Mouse (Mus musculus) intestine, embryonic 16.5 days (tissue): ENCODE measurements at regions not wholly inside any gene's neighbourhood (a gene's known extent, or its start where the extent isn't known, plus 50 kb on each side); places are given as distances from the start of the nearest gene placed in this dataset.
"Not testable (repeated sequence)": the region's sequence is repeated elsewhere in the genome, so short reads cannot be mapped to it uniquely, and the experiment has no call there.

ENCODE experiments used
- ATAC-seq: fragments of 200-750 bp; cut with Nextera tagmentation; 2 replicates; pipeline ENCODE4 v1.8.0; 2017; ENCODE audit warnings: moderate TSS enrichment, moderate library complexity
- H3K27ac ChIP-seq: fragments of 300-500 bp; sonication (generic); 2 replicates; pipeline ENCODE4 v1.5.1; 2014; ENCODE audit warnings: mild to moderate bottlenecking, low read length
- H3K27me3 ChIP-seq: fragments of 300-500 bp; sonication (generic); replicated peaks from 2 replicates; pipeline ENCODE4 v1.6.1; 2014; ENCODE audit warnings: low read length, control low read depth, mixed read lengths; ENCODE audit not compliant: control insufficient read depth, insufficient read depth
- H3K36me3 ChIP-seq: fragments of 300-500 bp; sonication (generic); 2 replicates; pipeline ENCODE4 v1.6.1; 2014; ENCODE audit warnings: low read length, control low read depth; ENCODE audit not compliant: control insufficient read depth, insufficient read depth
- H3K4me1 ChIP-seq: fragments of 300-500 bp; sonication (generic); 2 replicates; pipeline ENCODE4 v1.6.1; 2014; ENCODE audit warnings: low read length, control low read depth, mixed read lengths; ENCODE audit not compliant: control insufficient read depth, insufficient read depth
- H3K4me2 ChIP-seq: fragments of 300-500 bp; sonication (generic); 2 replicates; pipeline ENCODE4 v1.6.1; 2014; ENCODE audit warnings: low read depth, low read length, control low read depth
- H3K4me3 ChIP-seq: fragments of 300-500 bp; sonication (generic); 2 replicates; pipeline ENCODE4 v1.5.1; 2014; ENCODE audit warnings: mild to moderate bottlenecking, low read length
- H3K9ac ChIP-seq: fragments of 300-500 bp; sonication (generic); 2 replicates; pipeline ENCODE4 v1.6.1; 2014; ENCODE audit warnings: low read depth, low read length
- H3K9me3 ChIP-seq: fragments of 300-500 bp; sonication (generic); 2 replicates; pipeline ENCODE4 v1.6.1; 2016; ENCODE audit warnings: low read length, control low read depth; ENCODE audit not compliant: control insufficient read depth
- WGBS: fragments of 180-500 bp; shearing (Covaris S2); extraction: QIAGEN DNeasy Blood & Tissue Kit; methylation state at CpG from one replicate; pipeline ENCODE4 v1.1.7; 2014; 5-methylcytosine and 5-hydroxymethylcytosine counted together

GRCm38 (mm10) chr3:137263907-137264306, 77.0 kb upstream of the Emcn start:
- no peak overlapping the region for H3K27ac ChIP-seq
- H3K9ac ChIP-seq = no peak overlapping the region
- no peaks in the 10 kb centered on the region for H3K9me3 ChIP-seq
- H3K4me1 ChIP-seq = no peaks in the 10 kb centered on the region
- H3K4me2 ChIP-seq = no peak overlapping the region
- H3K36me3 ChIP-seq = no peaks in the 10 kb centered on the region
- no peak for ATAC-seq
- H3K27me3 ChIP-seq = no peaks in the 10 kb centered on the region
- no peak overlapping the region for H3K4me3 ChIP-seq
- WGBS = 95% methylated on average over 4 of the region's 4 CpGs

- ATAC-seq = no peak
- Histone ChIP-seq H3K4me2 (no peak overlapping the region), H3K36me3 (no peaks in the 10 kb centered on the region), H3K9me3 (no peaks in the 10 kb centered on the region), H3K9ac (no peak overlapping the region), H3K27me3 (no peaks in the 10 kb centered on the region), H3K4me3 (no peak overlapping the region), H3K4me1 (no peaks in the 10 kb centered on the region), H3K27ac (no peak overlapping the region)
- 82% methylated on average over 1 of the region's 1 CpGs for WGBS
Observed at GRCm38 (mm10) chr3:137267752-137268151, 73.1 kb upstream of the Emcn start.

GRCm38 (mm10) chr3:137275444-137275843, 65.4 kb upstream of the Emcn start:
- Histone ChIP-seq H3K4me2 (no peak overlapping the region), H3K36me3 (no peaks in the 10 kb centered on the region), H3K27ac (no peak overlapping the region), H3K27me3 (no peaks in the 10 kb centered on the region), H3K9me3 (no peaks in the 10 kb centered on the region), H3K4me1 (no peaks in the 10 kb centered on the region), H3K4me3 (no peak overlapping the region), H3K9ac (no peak overlapping the region)
- 60% methylated on average over 8 of the region's 8 CpGs for WGBS
- ATAC-seq = peak; percentile 44; the same call in 1 of the 2 replicates

DNA sequence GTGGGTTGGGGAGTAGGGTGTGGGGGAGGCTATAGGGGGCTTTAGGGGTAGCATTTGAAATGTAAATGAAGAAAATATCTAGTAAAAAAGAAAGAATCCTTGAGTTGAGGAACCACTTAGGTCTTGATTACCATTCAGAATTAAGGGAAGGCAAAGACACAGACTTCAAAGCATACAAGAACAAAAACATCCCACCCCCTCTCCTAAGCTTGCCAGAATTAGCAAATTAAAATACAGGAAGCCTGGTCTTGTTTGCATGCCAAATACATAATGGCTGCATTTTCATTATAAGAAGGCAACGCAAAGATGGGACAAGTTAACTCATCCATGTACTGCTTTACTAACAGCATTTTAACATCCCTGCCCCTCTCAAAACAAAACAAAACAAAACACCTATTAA, 61.6 kb upstream of the Emcn start:
- Histone ChIP-seq H3K4me2 (no peak overlapping the region), H3K9me3 (no peaks in the 10 kb centered on the region), H3K36me3 (no peaks in the 10 kb centered on the region), H3K4me3 (no peak overlapping the region), H3K9ac (no peak overlapping the region), H3K27me3 (no peaks in the 10 kb centered on the region), H3K4me1 (no peaks in the 10 kb centered on the region), H3K27ac (no peak overlapping the region)
- no peak for ATAC-seq
- WGBS = 79% methylated on average over 1 of the region's 1 CpGs

DNA sequence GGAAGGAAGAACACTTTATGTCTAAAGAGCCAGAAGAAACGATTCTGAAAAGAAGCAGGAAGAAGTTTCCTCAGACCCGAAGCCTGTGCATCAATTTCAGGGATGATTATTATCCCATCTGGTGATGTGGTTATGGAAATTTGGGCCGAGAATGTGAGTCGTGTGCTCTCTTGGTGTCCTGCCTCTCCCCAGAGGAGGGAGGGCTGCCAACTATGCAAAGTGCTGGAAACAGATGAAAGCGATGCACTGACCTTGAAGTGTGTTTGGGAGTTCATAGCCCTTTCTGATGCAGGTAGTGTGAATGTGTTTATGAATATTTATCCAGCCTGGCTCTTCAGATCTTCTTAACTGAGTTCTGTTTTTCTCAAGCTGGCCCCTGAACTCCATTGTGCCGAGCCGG, 59.8 kb upstream of the Emcn start:
- H3K4me1 ChIP-seq = no peaks in the 10 kb centered on the region
- H3K4me2 ChIP-seq = no peak overlapping the region
- H3K9ac ChIP-seq = no peak overlapping the region
- H3K27me3 ChIP-seq = no peaks in the 10 kb centered on the region
- H3K27ac ChIP-seq = no peak overlapping the region
- no peak overlapping the region for H3K4me3 ChIP-seq
- no peaks in the 10 kb centered on the region for H3K36me3 ChIP-seq
- ATAC-seq = no peak
- WGBS = 84% methylated on average over 7 of the region's 7 CpGs
- no peaks in the 10 kb centered on the region for H3K9me3 ChIP-seq

- H3K27ac ChIP-seq, H3K36me3 ChIP-seq, H3K9me3 ChIP-seq, H3K4me1 ChIP-seq, H3K9ac ChIP-seq, H3K4me2 ChIP-seq, H3K27me3 ChIP-seq, H3K4me3 ChIP-seq, ATAC-seq: not testable (repeated sequence)
- 94% methylated on average over 11 of the region's 11 CpGs for WGBS
Observed at GRCm38 (mm10) chr3:137287558-137287957, 53.3 kb upstream of the Emcn start.

- no peaks in the 10 kb centered on the region for H3K9me3 ChIP-seq
- no peaks in the 10 kb centered on the region for H3K4me1 ChIP-seq
- no peak overlapping the region for H3K4me2 ChIP-seq
- H3K27me3 ChIP-seq = no peaks in the 10 kb centered on the region
- 81% methylated on average over 7 of the region's 7 CpGs for WGBS
- no peaks in the 10 kb centered on the region for H3K36me3 ChIP-seq
- H3K27ac ChIP-seq = no peak overlapping the region
- no peak for ATAC-seq
- H3K4me3 ChIP-seq = no peak overlapping the region
- H3K9ac ChIP-seq = no peak overlapping the region
Observed at GRCm38 (mm10) chr3:137288301-137288942, 52.4 kb upstream of the Emcn start.

GRCm38 (mm10) chr3:137288943-137289682, 51.8 kb upstream of the Emcn start:
- ATAC-seq = no peak
- Histone ChIP-seq H3K36me3 (no peaks in the 10 kb centered on the region), H3K9ac (no peak overlapping the region), H3K4me3 (no peak overlapping the region), H3K27me3 (no peaks in the 10 kb centered on the region), H3K27ac (no peak overlapping the region), H3K4me1 (no peaks in the 10 kb centered on the region), H3K4me2 (no peak overlapping the region), H3K9me3 (no peaks in the 10 kb centered on the region)
- 77% methylated on average over 2 of the region's 2 CpGs for WGBS

DNA sequence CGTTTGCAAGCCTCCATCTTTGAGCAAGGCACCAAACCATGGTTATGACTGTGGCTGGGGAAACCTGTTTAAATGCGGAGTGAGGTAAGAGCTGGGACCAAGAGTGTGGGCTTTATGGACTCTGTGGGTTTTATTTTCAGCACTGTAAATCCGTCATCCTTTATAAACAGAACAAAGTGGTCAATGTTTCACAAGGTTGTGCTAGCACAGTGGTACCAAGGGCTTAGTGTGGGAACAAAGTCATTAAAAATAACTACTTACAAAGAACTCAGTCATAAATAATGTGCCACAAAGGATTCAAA, 51.2 kb upstream of the Emcn start:
- 48% methylated on average over 3 of the region's 3 CpGs for WGBS

More for the DNA sequence above, 51.2 kb upstream of the Emcn start:
- no peak overlapping the region for H3K4me2 ChIP-seq
- H3K9me3 ChIP-seq = no peaks in the 10 kb centered on the region
- no peaks in the 10 kb centered on the region for H3K27me3 ChIP-seq
- no peak for ATAC-seq
- H3K9ac ChIP-seq = no peak overlapping the region
- no peak overlapping the region for H3K27ac ChIP-seq
- no peaks in the 10 kb centered on the region for H3K4me1 ChIP-seq
- H3K4me3 ChIP-seq = no peak overlapping the region
- no peaks in the 10 kb centered on the region for H3K36me3 ChIP-seq
